Mouse (Mus musculus): ENCODE measurements around the gene Spp2.
"Not testable (repeated sequence)": the region's sequence is repeated elsewhere in the genome, so short reads cannot be mapped to it uniquely, and the experiment has no call there.

Spp2 gene

DNA sequence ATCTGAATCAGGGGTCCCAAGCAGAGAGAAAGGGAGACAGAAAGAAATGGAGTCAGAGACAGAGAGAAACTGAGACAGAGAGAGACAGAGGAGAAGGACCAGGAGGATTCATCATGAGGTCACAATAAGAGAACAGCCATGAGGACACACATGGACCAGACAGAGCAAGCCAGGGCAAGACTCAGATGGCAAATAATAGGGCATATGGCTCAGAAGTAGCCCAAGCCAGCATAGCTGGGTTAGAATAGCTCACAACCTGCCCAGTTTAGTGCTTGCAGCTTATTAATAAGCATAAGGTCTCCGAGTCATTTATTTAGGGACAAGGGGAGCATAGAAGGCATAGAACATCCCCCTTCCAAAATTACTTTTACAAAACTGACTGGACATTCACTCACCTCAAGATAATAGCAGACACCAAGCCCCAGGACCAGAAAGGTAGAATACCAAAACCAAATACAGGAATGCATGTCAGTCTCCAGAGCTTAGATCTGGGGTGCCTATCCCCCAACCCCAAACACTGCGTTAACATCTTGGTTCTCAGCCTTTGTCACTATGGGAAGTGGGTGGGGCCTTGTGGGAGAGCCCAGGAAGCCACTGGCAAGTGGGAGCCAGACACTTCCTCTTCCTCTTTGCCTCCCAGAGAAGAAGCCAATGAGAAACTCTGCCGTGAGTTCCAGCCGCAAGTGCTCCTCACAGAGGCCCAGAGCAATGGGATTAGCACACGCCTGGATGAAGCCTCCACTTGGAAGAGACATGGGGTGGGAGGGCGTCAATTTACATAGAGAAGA is 26.5 kb downstream of the Spp2 start:
- DNase-seq (ENCODE audit: low read depth, low spot score) = no peak

DNA sequence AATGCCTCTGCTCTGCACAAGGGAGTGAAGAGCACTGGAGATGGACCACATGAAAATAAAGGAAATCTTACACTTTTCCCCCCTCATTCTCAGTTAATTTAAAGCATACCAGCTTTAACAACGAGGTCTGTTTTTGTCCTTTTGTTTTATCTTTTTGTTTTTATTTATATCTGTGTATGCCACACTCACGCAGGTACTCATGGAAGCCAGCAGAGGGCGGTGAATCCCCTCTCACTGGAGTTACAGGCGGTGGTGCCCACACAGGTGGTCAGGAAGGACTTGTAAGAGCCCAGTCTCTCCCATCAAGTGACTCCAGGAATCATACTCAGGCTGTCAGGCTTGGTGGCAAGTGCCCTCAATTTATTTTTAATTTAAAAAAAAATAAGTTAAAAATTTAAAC is 27.3 kb downstream of the Spp2 start:
- peak; percentile 33 for DNase-seq (ENCODE audit: low read depth, low spot score)

DNA sequence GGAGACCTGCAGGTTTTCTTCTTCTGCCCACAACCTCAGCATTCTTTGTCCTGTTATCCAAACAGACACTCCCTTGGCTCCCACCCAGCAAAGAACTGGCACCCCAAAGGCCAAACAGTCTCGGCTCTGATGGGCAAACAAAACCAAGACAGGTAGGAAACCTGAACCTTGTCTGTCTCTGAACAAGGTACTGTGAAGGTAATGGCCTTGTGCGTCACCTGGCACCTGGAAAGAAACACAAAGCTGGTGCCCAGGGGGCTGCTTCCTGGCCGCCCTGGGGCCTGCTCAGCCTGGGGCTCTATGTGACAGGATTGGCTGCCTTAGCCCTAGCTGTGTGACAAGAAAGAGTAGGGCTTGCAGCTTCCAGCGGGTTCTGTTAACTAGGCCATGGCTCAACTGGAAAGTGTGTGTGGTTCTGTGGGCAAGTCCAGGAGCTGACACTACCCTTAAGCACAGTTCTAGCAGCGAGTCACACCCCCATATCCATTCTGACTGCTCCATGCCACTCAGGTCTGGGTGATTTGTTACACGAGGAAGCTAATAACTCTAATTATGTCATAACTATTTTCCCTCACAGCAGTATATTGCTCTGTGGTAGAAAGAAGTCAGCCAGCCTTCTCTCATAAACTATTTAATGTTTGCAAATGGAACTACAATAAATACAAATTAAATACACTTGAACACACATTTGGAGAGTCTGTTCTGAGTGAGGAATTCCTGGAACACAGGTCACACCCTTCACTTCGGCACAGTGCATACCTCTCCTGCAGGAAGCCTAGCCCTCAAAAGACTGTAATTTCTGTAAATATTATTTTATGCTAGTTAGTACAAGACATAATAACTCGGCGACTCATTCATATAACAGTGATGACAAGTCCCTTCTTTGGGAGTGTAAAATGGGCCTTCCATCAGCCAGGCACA is 30.7 kb downstream of the Spp2 start:
- no peak for DNase-seq (ENCODE audit: low read depth, low spot score)

DNA sequence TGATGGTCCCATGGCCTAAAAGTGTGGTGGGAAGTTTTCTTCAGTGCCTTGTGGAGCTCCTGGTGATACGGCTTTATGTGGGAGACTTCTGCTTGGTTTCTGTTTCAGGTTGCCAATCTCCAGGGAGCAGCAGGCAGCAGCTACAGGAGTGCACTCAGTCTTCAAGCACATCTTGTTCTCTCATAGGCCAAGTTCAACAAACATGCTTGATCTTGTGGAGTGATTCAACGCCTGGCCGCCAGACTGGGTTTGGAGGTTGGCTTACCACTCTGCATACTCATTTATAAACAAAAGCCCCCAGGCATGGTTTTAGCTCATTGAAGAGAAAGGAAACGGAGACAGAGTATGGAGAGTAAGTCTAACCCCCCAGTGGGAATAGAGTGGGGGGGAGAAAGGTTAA is 36.6 kb downstream of the Spp2 start:
- no peak for DNase-seq (ENCODE audit: low read depth, low spot score)

DNA sequence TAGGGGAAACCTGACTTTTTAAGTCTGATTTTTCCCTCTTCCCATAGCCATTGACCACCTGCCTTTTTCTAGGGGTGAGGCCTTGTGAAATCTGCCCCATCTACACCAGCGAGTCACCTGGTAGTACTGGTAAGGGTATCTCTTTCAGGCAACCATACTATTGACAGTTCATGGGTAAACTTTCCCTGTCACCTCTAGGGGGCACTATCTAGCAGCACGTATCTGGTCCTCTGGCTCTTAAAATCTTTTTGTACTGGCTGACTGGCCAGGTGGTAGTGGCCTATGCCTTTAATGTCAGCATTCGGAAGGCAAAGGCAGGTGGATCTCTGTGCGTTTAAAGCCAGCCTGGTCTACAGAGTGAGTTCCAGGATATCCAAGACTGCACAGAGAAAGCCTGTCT is 38.6 kb downstream of the Spp2 start:
- DNase-seq (ENCODE audit: low read depth, low spot score) = peak; percentile 56

DNA sequence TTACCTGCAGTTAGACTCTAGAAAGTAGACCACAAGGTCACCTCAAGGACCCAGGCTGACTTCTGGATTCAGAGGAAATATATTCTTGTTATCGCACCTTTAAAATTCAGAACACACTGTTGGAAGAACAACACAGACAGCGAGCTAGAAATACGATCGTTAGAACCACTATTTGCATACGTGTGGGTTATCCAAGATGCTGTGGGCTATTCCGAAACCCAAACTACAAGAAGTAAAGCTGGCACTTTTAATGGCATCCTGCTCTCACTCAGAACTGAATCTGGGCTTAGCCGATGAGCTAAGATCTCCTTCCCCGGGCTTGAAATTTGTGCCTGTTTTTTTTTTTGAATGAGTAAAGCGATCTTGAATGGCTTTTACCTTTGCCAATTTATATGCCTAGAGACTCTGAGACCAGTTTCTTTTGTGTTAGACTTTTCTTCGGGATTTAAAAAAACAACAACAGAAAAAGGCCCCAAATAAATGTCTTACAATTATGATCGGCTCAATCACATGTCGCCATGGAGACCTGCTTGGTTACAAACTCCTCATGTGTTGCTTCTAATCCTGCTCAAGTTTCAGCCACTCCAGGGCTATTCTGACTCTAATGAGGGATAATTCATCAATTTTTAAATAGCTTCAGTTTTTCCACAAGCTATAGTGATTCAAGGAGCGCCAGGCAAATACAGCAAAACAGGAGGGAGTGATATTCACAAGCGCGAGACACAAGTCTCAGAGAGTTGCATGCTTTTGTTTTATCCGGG is 39.7 kb downstream of the Spp2 start:
- no peak for DNase-seq (ENCODE audit: low read depth, low spot score)

DNA sequence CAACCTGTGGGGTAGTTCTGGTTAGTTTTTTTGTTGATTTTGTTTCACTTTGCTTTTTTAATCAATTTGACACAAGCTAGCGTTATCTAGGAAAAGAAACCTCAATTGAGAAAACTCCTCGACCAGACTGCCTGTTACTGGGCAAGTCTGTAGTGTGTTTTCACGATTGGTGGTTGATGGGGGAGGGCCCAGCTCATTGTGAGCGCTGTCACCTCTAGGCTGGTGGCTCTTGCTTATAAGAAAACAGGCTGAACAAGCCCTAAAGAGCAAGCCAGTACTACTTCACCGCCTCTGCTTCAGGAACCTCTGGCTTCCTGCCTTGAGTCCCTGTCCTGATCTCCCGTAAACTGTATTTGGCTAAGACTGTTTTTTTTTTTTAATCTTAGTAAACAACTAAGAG is 40.7 kb downstream of the Spp2 start:
- DNase-seq (ENCODE audit: low read depth, low spot score) = peak; percentile 38

DNA sequence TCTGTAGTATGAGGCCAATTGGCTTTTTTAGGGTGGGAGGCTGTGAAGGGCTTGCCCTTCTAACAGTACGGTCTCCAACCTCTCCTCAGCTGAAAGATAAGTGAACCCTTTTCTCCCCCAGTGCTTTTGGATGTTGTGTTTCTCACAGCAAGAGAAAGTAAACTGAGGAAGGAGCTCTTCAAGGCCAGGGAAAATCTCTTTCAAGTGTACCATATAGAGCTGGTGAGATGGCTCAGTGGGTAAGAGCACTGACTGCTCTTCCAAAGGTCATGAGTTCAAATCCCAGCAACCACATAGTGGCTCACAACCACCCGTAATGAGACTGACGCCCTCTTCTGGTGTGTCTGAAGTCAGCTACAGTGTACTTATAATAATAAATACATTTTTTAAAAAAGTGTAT is 41.3 kb downstream of the Spp2 start:
- not testable (repeated sequence) for DNase-seq (ENCODE audit: low read depth, low spot score)

DNA sequence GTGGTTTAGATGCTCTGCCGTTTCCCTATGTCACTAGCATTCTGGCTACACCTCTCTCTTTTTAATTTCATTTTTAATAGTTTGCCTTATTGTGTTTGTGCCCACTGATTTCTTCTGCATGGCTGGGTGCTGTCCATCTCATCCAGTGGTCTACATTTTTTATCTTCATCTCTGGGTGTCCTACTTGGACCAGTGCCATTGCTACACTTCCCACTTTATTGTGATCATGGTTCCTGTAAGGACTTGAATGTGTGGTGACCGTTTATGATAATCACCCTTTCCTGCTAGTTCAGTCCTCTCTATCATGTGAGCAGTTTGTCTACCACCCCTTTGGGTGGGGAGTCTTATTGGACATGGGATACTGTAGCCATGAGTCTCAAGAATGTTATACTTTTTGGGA is 43.0 kb downstream of the Spp2 start:
- no peak for DNase-seq (ENCODE audit: low read depth, low spot score)

DNA sequence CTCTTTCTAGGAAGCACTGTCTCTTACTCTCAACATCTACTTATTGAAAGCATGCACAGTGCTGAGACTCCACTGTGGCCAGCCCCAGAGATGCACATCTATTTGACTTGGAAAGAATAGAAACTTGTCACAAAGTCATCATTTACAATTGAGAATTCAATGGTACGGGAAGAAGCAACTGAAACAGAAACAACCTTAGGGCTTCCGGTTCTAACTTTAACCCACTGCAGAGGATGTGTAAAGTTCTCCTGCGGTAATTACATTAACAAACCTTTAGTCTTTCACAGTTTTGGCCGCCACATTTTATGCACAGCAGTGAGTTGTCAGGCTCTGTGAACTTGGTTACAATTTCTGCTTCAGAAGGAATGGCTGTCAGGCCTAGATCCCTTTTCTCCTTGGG is 43.9 kb downstream of the Spp2 start:
- DNase-seq (ENCODE audit: low read depth, low spot score) = peak; percentile 53

DNA sequence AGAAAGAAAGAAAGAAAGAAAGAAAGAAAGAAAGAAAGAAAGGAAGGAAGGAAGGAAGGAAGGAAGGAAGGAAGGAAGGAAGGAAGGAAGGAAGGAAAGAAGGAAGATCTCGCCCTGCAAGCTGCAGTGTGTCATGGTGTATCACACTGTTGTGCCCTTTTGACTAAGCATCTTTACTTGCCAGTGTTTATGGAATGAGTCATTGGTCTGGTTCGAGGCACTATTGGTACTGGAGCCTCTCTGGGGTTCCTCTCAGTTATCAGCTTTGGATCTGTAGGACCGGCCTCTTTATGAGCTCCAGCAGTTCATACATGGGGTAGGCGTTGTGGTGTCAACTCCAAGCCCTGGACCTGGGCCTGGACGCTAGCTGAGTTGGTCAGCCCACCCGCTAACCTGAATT is 45.4 kb downstream of the Spp2 start:
- no peak for DNase-seq (ENCODE audit: low read depth, low spot score)

DNA sequence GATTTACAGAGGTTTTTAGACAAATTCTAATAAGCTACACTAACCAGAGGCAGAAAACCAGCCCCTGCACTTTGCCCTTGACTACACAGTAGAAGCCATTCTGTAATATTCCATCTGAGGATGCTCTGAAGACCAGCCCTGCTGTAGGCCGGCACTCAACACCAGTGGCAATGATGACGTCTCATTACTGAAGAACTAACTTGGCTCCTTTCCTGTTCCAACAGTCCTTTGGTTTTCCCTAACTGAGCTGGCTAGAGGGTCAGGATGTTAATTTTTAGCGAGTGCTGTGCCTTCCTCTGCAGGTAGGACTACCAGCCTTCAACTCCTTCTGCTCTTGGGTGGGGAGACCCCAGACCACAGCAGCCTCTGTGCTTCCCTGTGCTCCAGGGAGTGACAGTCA is 47.9 kb downstream of the Spp2 start:
- no peak for DNase-seq (ENCODE audit: low read depth, low spot score)

DNA sequence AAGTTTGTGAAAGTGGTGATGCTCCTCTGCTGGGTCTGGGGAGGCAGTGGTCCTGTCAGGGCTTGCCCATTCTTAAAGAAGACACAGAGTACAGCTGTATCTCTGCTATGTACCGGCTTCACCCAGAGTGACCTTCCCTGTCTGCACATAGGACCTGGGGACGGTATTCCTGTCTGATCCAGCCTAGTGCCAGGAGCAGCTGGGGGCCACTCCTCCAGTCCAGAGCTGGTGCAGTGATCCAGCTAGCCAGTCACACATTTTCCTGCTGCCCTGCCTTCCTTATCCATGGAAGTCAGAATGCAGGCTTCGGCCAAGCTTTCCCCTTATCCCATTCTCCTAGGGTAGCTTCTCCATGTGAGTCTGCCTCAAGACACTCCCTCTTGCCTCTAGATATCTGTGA is 49.0 kb downstream of the Spp2 start:
- DNase-seq (ENCODE audit: low read depth, low spot score) = no peak

DNA sequence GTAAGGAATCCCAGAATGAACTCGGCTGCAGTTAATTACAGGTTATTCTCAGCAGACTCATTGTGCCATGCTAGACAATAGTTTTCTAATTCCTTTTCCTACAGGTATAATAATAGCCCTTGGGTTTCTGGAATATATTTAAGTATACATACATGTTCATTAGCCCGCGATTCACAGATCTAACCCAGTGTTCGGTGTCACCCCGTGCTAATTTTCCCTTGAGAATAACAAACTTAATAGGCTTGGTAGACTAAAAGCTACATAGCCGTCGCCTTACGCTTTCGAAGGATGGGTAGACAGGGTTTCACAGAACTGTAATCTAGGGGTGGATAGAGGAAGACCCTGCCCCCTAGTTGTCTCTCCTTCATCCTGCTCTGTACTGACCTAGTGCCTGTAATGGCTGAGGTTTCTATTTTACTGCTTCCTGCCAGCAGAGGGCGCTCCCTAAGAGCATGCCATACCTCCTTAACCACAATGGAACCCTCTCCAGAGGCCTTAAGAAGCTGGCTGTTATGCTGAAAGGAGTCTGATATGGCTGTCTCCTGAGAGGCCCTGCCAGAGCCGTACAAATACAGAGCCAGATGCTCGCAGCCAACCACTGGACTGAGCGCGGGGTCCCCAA is 49.8 kb downstream of the Spp2 start:
- DNase-seq (ENCODE audit: low read depth, low spot score) = peak; percentile 88

DNA sequence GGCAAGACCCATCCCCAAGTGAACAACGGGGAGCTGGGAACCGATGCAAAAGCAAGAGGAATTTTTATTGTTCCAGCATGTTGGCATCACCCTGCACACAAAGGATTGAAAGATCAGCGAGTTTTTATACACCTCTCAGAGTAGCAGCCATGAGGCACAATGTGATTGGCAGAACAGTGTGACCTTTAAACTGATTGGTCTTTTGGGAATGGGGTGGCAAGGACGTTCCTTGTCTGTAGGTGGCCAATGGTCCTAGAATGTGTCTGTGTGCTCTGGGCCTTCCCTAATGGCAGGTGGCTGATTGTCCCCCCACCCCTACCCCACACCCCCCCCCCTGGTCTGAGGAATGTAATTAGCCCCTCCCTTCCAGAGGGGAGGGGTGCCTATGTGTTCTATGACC is 52.4 kb downstream of the Spp2 start:
- DNase-seq (ENCODE audit: low read depth, low spot score) = no peak

DNA sequence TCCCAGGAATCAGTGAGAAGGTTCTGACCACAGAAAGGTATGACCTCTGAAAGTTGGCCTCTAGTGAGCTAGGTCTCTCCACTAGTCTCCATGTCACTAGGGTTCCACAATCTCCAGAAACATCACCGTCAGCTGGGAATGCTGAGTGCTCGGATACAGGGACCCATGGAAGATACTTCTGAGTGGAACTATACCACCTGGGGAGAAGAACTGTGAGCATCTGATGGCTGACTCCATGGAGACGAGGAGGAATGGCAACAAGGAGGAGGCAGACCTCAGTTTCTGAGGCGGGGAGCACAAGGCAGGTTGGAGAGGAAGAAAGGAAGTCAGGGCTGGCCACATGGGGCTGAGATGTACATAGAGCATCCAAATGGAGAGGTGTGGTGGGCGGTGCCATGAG is 52.9 kb downstream of the Spp2 start:
- no peak for DNase-seq (ENCODE audit: low read depth, low spot score)

DNA sequence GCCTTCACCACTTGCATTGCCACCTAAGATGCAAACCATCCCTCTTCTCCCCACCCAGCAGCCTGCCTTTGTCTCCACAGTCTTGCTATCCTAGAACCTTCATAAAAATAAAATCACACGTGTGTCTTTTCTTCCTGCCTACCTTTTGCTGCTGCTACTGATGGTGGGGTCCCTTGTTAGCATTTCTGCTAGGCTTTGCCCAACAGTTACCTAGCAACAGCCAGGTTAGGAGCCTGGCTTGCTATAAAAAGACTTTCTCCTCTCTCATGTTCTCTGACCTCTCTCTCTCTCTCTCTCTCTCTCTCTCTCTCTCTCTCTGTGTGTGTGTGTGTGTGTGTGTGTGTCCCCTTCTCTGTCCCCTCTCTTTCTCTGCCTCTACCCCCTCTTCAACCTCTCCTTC is 54.3 kb downstream of the Spp2 start:
- no peak for DNase-seq (ENCODE audit: low read depth, low spot score)

DNA sequence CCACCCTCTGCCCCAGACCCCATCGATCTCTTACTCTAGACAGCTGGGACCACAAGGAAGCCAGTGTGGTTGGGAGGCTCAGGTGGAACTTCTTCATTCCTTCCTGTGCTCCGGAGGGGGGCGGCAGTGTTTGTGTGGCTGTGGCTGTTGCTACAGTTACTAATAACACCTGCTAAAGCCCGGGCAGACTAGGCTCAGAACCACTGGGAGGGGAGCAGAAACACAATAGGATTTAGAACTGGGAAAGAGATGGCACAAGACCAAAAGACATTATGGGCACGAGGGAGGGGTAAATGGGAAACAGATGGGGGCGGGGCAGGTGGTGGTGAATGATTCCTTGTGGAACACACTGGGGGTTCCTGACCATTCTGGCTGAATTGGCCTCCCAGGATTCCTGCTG is 55.7 kb downstream of the Spp2 start:
- DNase-seq (ENCODE audit: low read depth, low spot score) = peak; percentile 35

DNA sequence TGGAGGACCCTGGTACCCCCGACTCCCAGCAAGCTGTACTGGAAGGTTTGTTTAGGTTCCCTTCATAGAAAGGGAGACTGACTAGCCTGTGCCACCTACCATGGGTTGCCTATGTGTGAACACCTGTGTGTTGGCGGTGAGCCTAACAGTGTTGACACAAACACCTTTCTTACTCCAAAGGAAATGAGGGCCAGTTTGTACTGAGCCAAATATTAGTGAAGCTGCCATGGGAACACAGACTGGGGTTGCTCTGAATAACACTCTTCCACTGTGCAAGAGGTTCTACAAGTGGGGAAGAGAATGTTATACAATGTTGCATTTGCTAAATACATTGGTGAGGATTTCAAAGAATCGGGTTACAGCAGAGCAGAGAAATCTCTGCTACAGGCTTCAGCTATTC is 56.5 kb downstream of the Spp2 start:
- DNase-seq (ENCODE audit: low read depth, low spot score) = no peak

DNA sequence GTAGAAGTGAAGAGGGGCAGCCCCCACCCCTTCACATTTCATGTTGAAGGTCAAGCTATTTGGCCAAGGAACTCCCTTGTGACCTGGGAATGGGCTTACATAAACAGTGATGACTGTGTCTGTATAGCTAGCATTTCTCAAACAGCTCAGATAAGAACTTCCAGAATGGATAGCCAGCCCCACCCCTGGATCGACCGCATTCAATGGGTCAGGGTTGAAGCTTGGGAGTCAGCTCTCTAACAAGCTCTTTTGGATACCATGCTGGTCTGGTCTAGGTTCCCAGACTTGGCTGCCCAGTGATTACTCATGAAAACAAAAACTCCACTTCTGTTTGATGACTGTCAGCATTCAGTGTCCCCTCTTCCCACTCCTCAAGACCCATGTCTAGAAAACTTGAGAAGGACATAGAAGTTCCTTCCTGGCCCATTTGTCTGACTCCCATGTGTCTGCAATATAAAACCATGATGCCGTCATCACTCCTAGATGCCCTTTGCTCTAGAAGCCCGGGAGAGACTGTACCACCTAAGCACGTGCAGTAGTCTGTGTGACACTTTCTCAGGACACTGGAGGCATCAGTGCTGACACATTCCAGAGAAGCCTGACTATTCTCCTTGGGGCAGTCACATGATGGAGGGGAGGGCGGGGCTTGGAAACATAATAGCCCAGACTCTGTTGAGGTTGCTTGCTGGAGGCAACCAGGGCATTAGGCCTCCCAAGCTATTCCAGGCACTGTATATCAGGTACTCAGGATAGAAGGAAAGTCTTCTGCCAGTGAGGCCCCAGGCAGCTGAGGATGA is 57.5 kb downstream of the Spp2 start:
- no peak for DNase-seq (ENCODE audit: low read depth, low spot score)

DNA sequence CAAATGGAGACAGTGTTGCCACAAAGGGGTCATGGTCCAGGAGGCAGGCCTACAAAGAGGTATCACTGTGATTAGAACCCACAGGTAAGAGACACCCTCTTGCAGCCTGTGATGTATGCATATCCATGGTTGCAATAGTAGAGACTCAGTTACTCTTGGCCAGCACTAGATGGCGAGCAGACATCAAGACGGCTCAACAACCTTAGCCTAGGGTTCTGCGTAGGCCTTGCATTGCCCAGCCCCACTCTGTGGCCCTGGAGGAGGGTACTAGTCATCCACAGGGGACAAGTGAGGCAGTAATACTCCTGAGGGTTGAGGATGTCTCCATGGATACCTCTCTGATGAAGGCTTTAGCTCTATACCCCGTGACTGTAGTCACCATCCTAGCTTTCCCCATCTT is 59.0 kb downstream of the Spp2 start:
- DNase-seq (ENCODE audit: low read depth, low spot score) = peak; percentile 67

All from CD4-positive, CD25-positive, alpha-beta regulatory T cell, adult 2 months (primary cell).